8 mouse cellular contexts compared by ENCODE assay signal in the genomic region with DNA sequence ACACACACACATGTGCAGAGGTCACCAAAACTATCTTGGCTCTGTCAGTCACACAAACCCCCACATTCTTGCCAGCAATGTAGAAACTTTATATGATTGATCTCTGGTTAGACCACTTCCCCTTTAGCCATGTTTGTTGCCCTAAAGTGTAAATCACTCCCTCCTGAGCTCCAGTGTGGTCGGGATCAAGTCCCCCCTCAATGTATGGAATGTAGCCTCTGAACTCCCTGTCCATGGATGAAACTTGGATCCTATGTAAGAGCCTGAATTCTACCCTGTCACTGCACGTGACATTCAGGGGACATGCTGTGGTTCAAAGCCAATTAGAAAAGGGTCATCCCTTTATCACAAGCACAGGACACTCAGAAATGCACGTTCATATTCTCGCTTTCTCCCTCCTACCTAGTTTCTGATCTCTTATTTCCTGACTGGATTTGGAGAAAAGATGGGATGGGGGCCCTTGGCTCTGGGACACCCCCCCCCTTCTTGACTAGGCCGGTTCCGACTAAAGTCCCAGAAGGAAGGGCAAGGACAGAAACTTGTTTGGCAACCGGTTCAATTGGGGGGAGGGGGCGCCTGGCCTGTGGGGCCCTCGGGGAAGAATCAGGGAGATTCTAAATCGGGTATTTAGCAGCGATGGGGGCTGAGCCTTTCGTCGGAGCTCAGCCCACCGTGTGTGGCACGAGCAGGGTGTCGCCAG. TPM values are rescaled to one million over a fixed set of nuclear protein-coding genes. Genes with fewer than 3 reads are reported as not detected.
DNase-seq lines count a peak whose midpoint lies in the region; TF ChIP-seq lines count a peak whose summit lies in the region.

No protein-coding gene starts in this region.

- peaks cover 34% of the 10 kb centered on the region for H3K4me1 ChIP-seq in heart, embryonic 10.5 days
- peaks cover 75% of the 10 kb centered on the region for H3K4me1 ChIP-seq in E14TG2a.4 (replicated peaks; ENCODE audit: low read depth, low read length)
- H3K4me1 ChIP-seq in hindbrain, embryonic 10.5 days (replicated peaks) = peaks cover 39% of the 10 kb centered on the region

- H3K27me3 ChIP-seq in heart, embryonic 10.5 days (ENCODE audit: insufficient read depth, poor library complexity, severe bottlenecking) = peaks cover 41% of the 10 kb centered on the region
- peaks cover 15% of the 10 kb centered on the region for H3K27me3 ChIP-seq in E14TG2a.4 (ENCODE audit: insufficient read depth, low read length)
- H3K27me3 ChIP-seq in hindbrain, embryonic 10.5 days (ENCODE audit: insufficient read depth, poor library complexity, severe bottlenecking) = peaks cover 55% of the 10 kb centered on the region

- no peak for TF ChIP-seq CTCF in E14TG2a.4 (conservative IDR thresholded peaks at IDR 0.05; ENCODE audit: low read length)

- H3K79me2 ChIP-seq in macrophage (ENCODE audit: inconsistent target) = no peaks in the 10 kb centered on the region

- DNase-seq in heart, embryonic 10.5 days (ENCODE audit: low spot score) = no peak
- no peak for DNase-seq in heart, adult 18-20 months
- no peak for DNase-seq in hindbrain, embryonic 10.5 days (ENCODE audit: low spot score)
- no peak for DNase-seq in layer of hippocampus, adult 9-11 months
- DNase-seq in adrenal gland, adult (ENCODE audit: inconsistent age in 2 of 2, low spot score in 1 of 2) = no peak
- no peak for DNase-seq in urinary bladder, postnatal 25 days (ENCODE audit: low spot score)

- H3K4me3 ChIP-seq in heart, embryonic 10.5 days = peak overlapping the region; percentile 64
- H3K4me3 ChIP-seq in E14TG2a.4 (replicated peaks; ENCODE audit: low read length) = peak overlapping the region; percentile 84
- H3K4me3 ChIP-seq in hindbrain, embryonic 10.5 days = peak overlapping the region; percentile 63
- H3K4me3 ChIP-seq in macrophage (ENCODE audit: inconsistent target) = no peak overlapping the region; the same call in 1 of the 2 replicates

- H3K36me3 ChIP-seq in heart, embryonic 10.5 days = peaks cover 24% of the 10 kb centered on the region
- H3K36me3 ChIP-seq in E14TG2a.4 (ENCODE audit: insufficient read depth, low read length) = peaks cover 30% of the 10 kb centered on the region
- H3K36me3 ChIP-seq in hindbrain, embryonic 10.5 days = peaks cover 33% of the 10 kb centered on the region
- peaks cover 6% of the 10 kb centered on the region for H3K36me3 ChIP-seq in macrophage (ENCODE audit: inconsistent target)

- H3K9me3 ChIP-seq in heart, embryonic 10.5 days = peaks cover 15% of the 10 kb centered on the region
- H3K9me3 ChIP-seq in E14TG2a.4 (ENCODE audit: low read length) = 0 out of 2 replicates have a peak, but pooled peaks cover 2% of the 10 kb centered on the region
- H3K9me3 ChIP-seq in hindbrain, embryonic 10.5 days = peaks cover 17% of the 10 kb centered on the region

- peak overlapping the region; percentile 87 for H3K27ac ChIP-seq in heart, embryonic 10.5 days
- peak overlapping the region; percentile 86 for H3K27ac ChIP-seq in hindbrain, embryonic 10.5 days
- H3K27ac ChIP-seq in macrophage = peak overlapping the region; percentile 51

- WGBS in heart, embryonic 10.5 days = 9% methylated on average over 16 of the region's 16 CpGs
- 9% methylated on average over 16 of the region's 16 CpGs for WGBS in hindbrain, embryonic 10.5 days
- WGBS in macrophage (ENCODE audit: missing documents) = 5% methylated on average over 16 of the region's 16 CpGs

RNA-seq across cellular contexts. Expression of a gene that starts 17.7 kb away (rescaled TPM):
- 54.4 and 60.5 TPM in 2 replicates for polyA plus RNA-seq in heart, embryonic 10.5 days (2016; fragmentation: Nextera tagmentation; extraction: Ambion mirVana)
- total RNA-seq in heart, adult 18-20 months (2021) = 10 to 100 TPM; 41.6 to 42.4 TPM
- 55.3 and 58.5 TPM in 2 replicates for polyA plus RNA-seq in hindbrain, embryonic 10.5 days (2016; fragmentation: Nextera tagmentation; extraction: Ambion mirVana)
- 100 to 1,000 TPM in 25 of 26 experiments, 10 to 100 TPM in 1; 52.6 to 373 (median 197) TPM for total RNA-seq in macrophage (2018; cell fraction: chromatin; rRNA removed)
- total RNA-seq in macrophage (2018; cell fraction: cytosol; rRNA removed) = 100 to 1,000 TPM in 14 of 26 experiments, 10 to 100 TPM in 12; 66.6 to 163 (median 101) TPM
- 100 to 1,000 TPM in 25 of 26 experiments, 10 to 100 TPM in 1; 81.7 to 306 (median 176) TPM for total RNA-seq in macrophage (2018; cell fraction: nucleus; rRNA removed)
- 108 to 170 TPM (median 143 TPM) in 3 replicates for polyA plus RNA-seq in macrophage (2018)

RNA-seq across cellular contexts. Expression of a gene that starts 31.1 kb away (rescaled TPM):
- polyA plus RNA-seq in heart, embryonic 10.5 days (2016; fragmentation: Nextera tagmentation; extraction: Ambion mirVana) = 1.6 and 3.6 TPM in 2 replicates
- 1 to 10 TPM in 1 of 2 experiments, under 1 TPM in 1; 0.99 to 1.0 TPM for total RNA-seq in heart, adult 18-20 months (2021)
- 5.0 and 5.3 TPM in 2 replicates for polyA plus RNA-seq in hindbrain, embryonic 10.5 days (2016; fragmentation: Nextera tagmentation; extraction: Ambion mirVana)
- total RNA-seq in macrophage (2018; cell fraction: chromatin; rRNA removed) = 10 to 100 TPM in 15 of 26 experiments, 1 to 10 TPM in 11; 2.8 to 17.8 (median 10.5) TPM
- total RNA-seq in macrophage (2018; cell fraction: cytosol; rRNA removed) = 1 to 10 TPM in 3 of 26 experiments, under 1 TPM in 23; 0.14 to 1.3 (median 0.45) TPM
- 10 to 100 TPM in 2 of 26 experiments, 1 to 10 TPM in 24; 1.7 to 14.1 (median 5.6) TPM for total RNA-seq in macrophage (2018; cell fraction: nucleus; rRNA removed)
- 0.53 to 1.2 TPM (median 0.94 TPM) in 3 replicates for polyA plus RNA-seq in macrophage (2018)

RNA-seq across cellular contexts. Expression of a gene that starts 36.6 kb away (rescaled TPM):
- 195 and 228 TPM in 2 replicates for polyA plus RNA-seq in heart, embryonic 10.5 days (2016; fragmentation: Nextera tagmentation; extraction: Ambion mirVana)
- 10 to 100 TPM; 66.5 to 72.2 TPM for total RNA-seq in heart, adult 18-20 months (2021)
- 254 and 268 TPM in 2 replicates for polyA plus RNA-seq in hindbrain, embryonic 10.5 days (2016; fragmentation: Nextera tagmentation; extraction: Ambion mirVana)
- 10 to 100 TPM in 25 of 26 experiments, 1 to 10 TPM in 1; 9.5 to 56.2 (median 28.0) TPM for total RNA-seq in macrophage (2018; cell fraction: chromatin; rRNA removed)
- total RNA-seq in macrophage (2018; cell fraction: cytosol; rRNA removed) = 100 to 1,000 TPM in 7 of 26 experiments, 10 to 100 TPM in 19; 56.4 to 132 (median 79.7) TPM
- total RNA-seq in macrophage (2018; cell fraction: nucleus; rRNA removed) = 10 to 100 TPM; 17.1 to 75.6 (median 30.6) TPM
- 36.7 to 133 TPM (median 114 TPM) in 3 replicates for polyA plus RNA-seq in macrophage (2018)

RNA-seq across cellular contexts. Expression of a gene that starts 43.0 kb away (rescaled TPM):
- 0.31 and 0.48 TPM in 2 replicates for polyA plus RNA-seq in heart, embryonic 10.5 days (2016; fragmentation: Nextera tagmentation; extraction: Ambion mirVana)
- under 1 TPM; 0.55 to 0.87 TPM for total RNA-seq in heart, adult 18-20 months (2021)
- polyA plus RNA-seq in hindbrain, embryonic 10.5 days (2016; fragmentation: Nextera tagmentation; extraction: Ambion mirVana) = 4.4 and 8.4 TPM in 2 replicates
- 10 to 100 TPM in 9 of 26 experiments, 1 to 10 TPM in 17; 4.0 to 18.7 (median 8.1) TPM for total RNA-seq in macrophage (2018; cell fraction: chromatin; rRNA removed)
- 1 to 10 TPM in 12 of 26 experiments, under 1 TPM in 14; 0.41 to 1.9 (median 0.99) TPM for total RNA-seq in macrophage (2018; cell fraction: cytosol; rRNA removed)
- total RNA-seq in macrophage (2018; cell fraction: nucleus; rRNA removed) = 1 to 10 TPM; 1.2 to 9.0 (median 3.7) TPM
- 0.98 to 1.4 TPM (median 1.4 TPM) in 3 replicates for polyA plus RNA-seq in macrophage (2018)

RNA-seq across cellular contexts. Expression of a gene that starts 47.5 kb away (rescaled TPM):
- polyA plus RNA-seq in heart, embryonic 10.5 days (2016; fragmentation: Nextera tagmentation; extraction: Ambion mirVana) = 6.7 and 9.7 TPM in 2 replicates
- total RNA-seq in heart, adult 18-20 months (2021) = 1 to 10 TPM; 7.3 to 8.3 TPM
- 3.2 and 3.6 TPM in 2 replicates for polyA plus RNA-seq in hindbrain, embryonic 10.5 days (2016; fragmentation: Nextera tagmentation; extraction: Ambion mirVana)
- total RNA-seq in macrophage (2018; cell fraction: chromatin; rRNA removed) = 100 to 1,000 TPM in 9 of 26 experiments, 10 to 100 TPM in 17; 25.5 to 167 (median 88.0) TPM
- total RNA-seq in macrophage (2018; cell fraction: cytosol; rRNA removed) = 10 to 100 TPM; 13.3 to 32.3 (median 20.1) TPM
- 10 to 100 TPM; 20.0 to 60.6 (median 43.9) TPM for total RNA-seq in macrophage (2018; cell fraction: nucleus; rRNA removed)
- polyA plus RNA-seq in macrophage (2018) = 10.8 to 16.4 TPM (median 11.3 TPM) in 3 replicates
